Mouse (Mus musculus) inflammation-experienced regulatory T-cells, adult 16 weeks (primary cell): Measurements from ENCODE around the gene S100a3. TPM values are rescaled to one million over a fixed set of nuclear protein-coding genes. Genes with fewer than 3 reads are reported as not detected.

Source experiments
- polyA plus RNA-seq: library from polyadenylated mRNA; unstranded; fragments of 100-300 nt; shearing (Covaris generic); gene quantifications from one replicate; pipeline ENCODE4 v1.2.1, GENCODE M21; 2017

Gene S100a3
- 2.4 TPM for polyA plus RNA-seq

GRCm38 (mm10) chr3:90560008-90560628 is at the start of gene S100a3:
TSS of gene S100a3 (plus strand) at chr3:90560578.

GRCm38 (mm10) chr3:90513796-90514590 is 46.4 kb upstream of the S100a3 start, which contains the start of the genes S100a1 and S100a13:
TSS of gene S100a1 (minus strand) at chr3:90514392.
TSS of gene S100a13 (plus strand) at chr3:90514435.

GRCm38 (mm10) chr3:90526580-90526979 is 33.8 kb upstream of the S100a3 start, which contains the start of gene S100a14:
TSS of gene S100a14 (plus strand) at chr3:90526856.

GRCm38 (mm10) chr3:90537141-90537904 is 23.1 kb upstream of the S100a3 start, which contains the start of gene S100a16:
TSS of gene S100a16 (plus strand) at chr3:90537254.

GRCm38 (mm10) chr3:90589947-90590346 is 29.6 kb downstream of the S100a3 start, which contains the start of gene S100a2:
TSS of gene S100a2 (plus strand) at chr3:90590247.

GRCm38 (mm10) chr3:90601486-90602110 is 41.2 kb downstream of the S100a3 start, which contains the start of gene Gm42674:
TSS of gene Gm42674 (plus strand) at chr3:90601904.

GRCm38 (mm10) chr3:90603623-90604022 is 43.2 kb downstream of the S100a3 start, which contains the start of gene S100a4:
TSS of gene S100a4 (plus strand) at chr3:90603771.

GRCm38 (mm10) chr3:90608223-90608622 is 47.8 kb downstream of the S100a3 start, which contains the start of gene S100a5:
TSS of gene S100a5 (plus strand) at chr3:90608523.

GRCm38 (mm10) chr3:90612728-90613291 is 52.4 kb downstream of the S100a3 start, which contains the start of gene S100a6:
TSS of gene S100a6 (plus strand) at chr3:90612882.

Other genes with a start within 250 kb of the S100a3 start
- 0.24 TPM for gene Slc27a3, start 170.6 kb upstream of the S100a3 start, polyA plus RNA-seq
- 43.9 TPM for gene Ints3, start 127.0 kb upstream of the S100a3 start, polyA plus RNA-seq
- not detected for gene Npr1, start 94.7 kb upstream of the S100a3 start, polyA plus RNA-seq
- 116 TPM for gene Ilf2, start 84.5 kb upstream of the S100a3 start, polyA plus RNA-seq
- 132 TPM for gene Snapin, start 69.5 kb upstream of the S100a3 start, polyA plus RNA-seq
- 218 TPM for gene Chtop, start 51.1 kb upstream of the S100a3 start, polyA plus RNA-seq
- gene S100a1, start 46.2 kb upstream of the S100a3 start, polyA plus RNA-seq, result 4.7 TPM
- 157 TPM for gene S100a13, start 46.1 kb upstream of the S100a3 start, polyA plus RNA-seq
- gene S100a14, start 33.7 kb upstream of the S100a3 start, polyA plus RNA-seq, result not detected
- gene S100a16, start 23.3 kb upstream of the S100a3 start, polyA plus RNA-seq, result 0.43 TPM
- gene S100a2, start 29.7 kb downstream of the S100a3 start, polyA plus RNA-seq, result 1.1 TPM
- gene Gm42674, start 41.3 kb downstream of the S100a3 start, polyA plus RNA-seq, result not detected
- gene S100a4, start 43.2 kb downstream of the S100a3 start, polyA plus RNA-seq, result 209 TPM
- gene S100a5, start 47.9 kb downstream of the S100a3 start, polyA plus RNA-seq, result not detected
- gene S100a6, start 52.3 kb downstream of the S100a3 start, polyA plus RNA-seq, result 374 TPM
- gene S100a7a, start 93.4 kb downstream of the S100a3 start, polyA plus RNA-seq, result not detected
- gene S100a8, start 108.4 kb downstream of the S100a3 start, polyA plus RNA-seq, result not detected
- gene S100a9, start 135.1 kb downstream of the S100a3 start, polyA plus RNA-seq, result not detected
- gene Pglyrp4, start 166.3 kb downstream of the S100a3 start, polyA plus RNA-seq, result not detected
- not detected for gene Gm5849, start 217.3 kb downstream of the S100a3 start, polyA plus RNA-seq